Mouse (Mus musculus) C2C12 (cell line): ENCODE measurements around the gene Traf6. TPM values are rescaled to one million over a fixed set of nuclear protein-coding genes. Genes with fewer than 3 reads are reported as not detected.

ENCODE experiments used
- H3K27me3 ChIP-seq: one replicate; pipeline ENCODE4 v1.6.1; 2011; ENCODE audit not compliant: control insufficient read depth, insufficient read depth, insufficient read length
- H3K36me3 ChIP-seq: one replicate; pipeline ENCODE4 v1.6.1; 2011; ENCODE audit not compliant: control insufficient read depth, insufficient read depth
- H3K4me3 ChIP-seq: one replicate; pipeline ENCODE4 v1.5.1; 2011; ENCODE audit warnings: mild to moderate bottlenecking, control low read depth; ENCODE audit not compliant: poor library complexity, insufficient read depth, severe bottlenecking
- H3K79me2 ChIP-seq: one replicate; pipeline ENCODE4 v1.6.1; 2011; ENCODE audit not compliant: control insufficient read depth, insufficient read depth
- H3K79me3 ChIP-seq: one replicate; pipeline ENCODE4 v1.6.1; 2011; ENCODE audit warnings: low read depth, control low read depth
- H3ac ChIP-seq: one replicate; pipeline ENCODE3; 2011; ENCODE audit warnings: low read depth; ENCODE audit not compliant: control insufficient read depth, insufficient read length
- CEBPB ChIP-seq: IDR thresholded peaks from one replicate; pipeline ENCODE4 v1.6.1; 2011; ENCODE audit warnings: low read depth, mild to moderate bottlenecking, control low read depth, moderate library complexity
- CTCF ChIP-seq: IDR thresholded peaks from one replicate; pipeline ENCODE4 v1.5.1; 2011; ENCODE audit not compliant: control insufficient read depth, insufficient read depth, insufficient read length
- FOSL1 ChIP-seq: IDR thresholded peaks from one replicate; pipeline ENCODE4 v1.8.0; 2011; ENCODE audit warnings: mild to moderate bottlenecking, low read length; ENCODE audit not compliant: poor library complexity, insufficient read depth, severe bottlenecking
- MAX ChIP-seq: IDR thresholded peaks from one replicate; pipeline ENCODE4 v1.6.1; 2011; ENCODE audit warnings: mild to moderate bottlenecking, control low read depth
- MYOD1 ChIP-seq: IDR thresholded peaks from one replicate; pipeline ENCODE4 v1.6.1; 2011; ENCODE audit warnings: low read depth; ENCODE audit not compliant: control insufficient read depth, insufficient read length
- MYOG ChIP-seq: IDR thresholded peaks from one replicate; pipeline ENCODE4 v1.6.1; 2011; ENCODE audit not compliant: control insufficient read depth, insufficient read length; ENCODE audit errors: extremely low read depth
- USF1 ChIP-seq: IDR thresholded peaks from one replicate; pipeline ENCODE4 v1.6.1; 2011; ENCODE audit warnings: low read depth, mild to moderate bottlenecking, control low read depth, moderate library complexity
- polyA plus RNA-seq: library from polyadenylated mRNA; unstranded; fragments of >200 nt; fragmentation: generic; extraction: Trizol; gene quantifications from one replicate; pipeline ENCODE4 v1.2.1, GENCODE M21; 2012; ENCODE audit warnings: missing spikeins

Gene Traf6
- polyA plus RNA-seq, 1 experiment = 3.8 TPM

DNA sequence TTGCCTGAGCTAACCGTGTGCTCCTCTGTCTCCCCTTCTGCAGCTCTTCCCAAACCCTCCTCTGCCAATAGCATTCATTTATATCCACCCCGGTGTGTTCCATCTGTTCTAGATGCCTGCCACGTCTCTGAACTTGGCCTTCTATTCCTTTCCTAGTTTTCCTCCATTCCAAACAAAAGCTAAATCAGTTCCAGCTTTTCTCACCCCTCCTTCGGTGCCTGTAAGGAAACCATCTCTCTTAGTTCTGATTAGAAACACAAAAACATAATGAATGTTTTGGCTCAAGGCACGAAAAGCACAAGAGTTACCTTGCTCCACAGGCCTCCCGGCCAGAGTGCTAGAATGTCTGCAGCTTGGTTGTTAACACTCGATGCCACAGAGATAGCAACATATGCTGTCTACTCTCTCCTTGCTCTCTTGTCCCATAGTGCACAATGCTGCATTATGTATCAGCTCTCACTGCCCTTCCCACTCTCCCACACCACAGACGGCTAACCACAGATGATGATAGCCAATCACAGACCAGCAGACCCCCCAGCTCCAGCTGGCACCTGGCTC, 29.0 kb upstream of the Traf6 start, which contains the start of the genes Rag1 and B230118H07Rik:
Gene Rag1 (minus strand): TSS at position 388 of the 558 bp plus-strand sequence.
Gene B230118H07Rik (minus strand): TSS at position 419 of the 558 bp plus-strand sequence.
- Histone ChIP-seq H3K27me3 (peaks cover 12% of the 10 kb centered on the region), H3K4me3 (no peak within 1 kb of the TSS)

GRCm38 (mm10) chr2:101650446-101650845, 27.8 kb upstream of the Traf6 start:
- TF ChIP-seq MYOG = no peak
- no peak for TF ChIP-seq USF1
- TF ChIP-seq MAX = no peak
- TF ChIP-seq CTCF = no peak
- TF ChIP-seq CEBPB = no peak
- Histone ChIP-seq H3K4me3 (no peak overlapping the region), H3K79me2 (no peaks in the 10 kb centered on the region), H3K79me3 (no peaks in the 10 kb centered on the region), H3K36me3 (no peaks in the 10 kb centered on the region), H3ac (no peak overlapping the region), H3K27me3 (peaks cover 20% of the 10 kb centered on the region)

More for the DNA sequence above, 29.0 kb upstream of the Traf6 start, which contains the start of the genes Rag1 and B230118H07Rik:
- Histone ChIP-seq H3K79me3 (no peaks in the 10 kb centered on the region), H3ac (no peak within 1 kb of the TSS), H3K79me2 (no peaks in the 10 kb centered on the region), H3K36me3 (no peaks in the 10 kb centered on the region)
- TF ChIP-seq FOSL1 = no peak
- TF ChIP-seq CTCF = no peak
- TF ChIP-seq MYOG = no peak
- no peak for TF ChIP-seq CEBPB
- no peak for TF ChIP-seq MYOD1
- no peak for TF ChIP-seq MAX
- TF ChIP-seq USF1 = no peak

DNA sequence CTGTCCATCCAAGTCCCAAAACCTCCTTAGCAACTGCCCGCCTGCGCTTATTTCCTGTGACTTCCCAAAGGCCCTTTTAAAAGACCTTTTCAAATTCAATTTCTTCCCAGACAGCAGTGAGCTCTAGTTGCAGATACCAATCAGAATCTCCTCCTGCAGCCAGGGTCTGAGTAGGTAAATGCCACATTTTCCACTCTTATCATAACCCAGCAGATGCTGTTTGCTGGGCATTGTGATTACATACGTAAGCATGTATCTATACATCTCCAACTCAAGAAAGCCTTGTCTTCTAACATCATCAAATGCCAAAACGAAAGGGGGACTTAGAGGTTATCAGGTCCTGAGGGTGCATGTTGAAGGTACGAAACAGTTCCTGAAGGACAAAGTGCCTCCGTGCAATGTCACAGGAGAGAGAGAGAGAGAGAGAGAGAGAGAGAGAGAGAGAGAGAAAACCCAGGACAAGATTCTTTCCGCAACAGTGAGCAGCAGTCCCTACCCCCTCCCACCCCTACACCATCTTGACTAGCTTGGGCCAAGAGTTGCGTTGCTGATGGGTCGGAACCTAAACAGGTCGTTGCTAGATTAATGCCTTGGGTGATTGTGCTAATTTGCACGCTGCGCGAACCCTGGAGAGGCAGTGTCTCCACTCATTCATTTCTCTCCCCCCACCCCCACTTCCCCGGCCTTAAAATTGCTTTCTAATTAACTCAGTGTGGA, 25.9 kb upstream of the Traf6 start:
- Histone ChIP-seq H3K36me3 (no peaks in the 10 kb centered on the region), H3K79me2 (no peaks in the 10 kb centered on the region), H3K4me3 (no peak overlapping the region), H3K79me3 (no peaks in the 10 kb centered on the region), H3ac (no peak overlapping the region), H3K27me3 (peaks cover 23% of the 10 kb centered on the region)
- TF ChIP-seq CTCF = no peak
- TF ChIP-seq MYOD1 = no peak
- no peak for TF ChIP-seq MAX
- TF ChIP-seq MYOG = no peak
- no peak for TF ChIP-seq FOSL1
- no peak for TF ChIP-seq USF1
- no peak for TF ChIP-seq CEBPB

DNA sequence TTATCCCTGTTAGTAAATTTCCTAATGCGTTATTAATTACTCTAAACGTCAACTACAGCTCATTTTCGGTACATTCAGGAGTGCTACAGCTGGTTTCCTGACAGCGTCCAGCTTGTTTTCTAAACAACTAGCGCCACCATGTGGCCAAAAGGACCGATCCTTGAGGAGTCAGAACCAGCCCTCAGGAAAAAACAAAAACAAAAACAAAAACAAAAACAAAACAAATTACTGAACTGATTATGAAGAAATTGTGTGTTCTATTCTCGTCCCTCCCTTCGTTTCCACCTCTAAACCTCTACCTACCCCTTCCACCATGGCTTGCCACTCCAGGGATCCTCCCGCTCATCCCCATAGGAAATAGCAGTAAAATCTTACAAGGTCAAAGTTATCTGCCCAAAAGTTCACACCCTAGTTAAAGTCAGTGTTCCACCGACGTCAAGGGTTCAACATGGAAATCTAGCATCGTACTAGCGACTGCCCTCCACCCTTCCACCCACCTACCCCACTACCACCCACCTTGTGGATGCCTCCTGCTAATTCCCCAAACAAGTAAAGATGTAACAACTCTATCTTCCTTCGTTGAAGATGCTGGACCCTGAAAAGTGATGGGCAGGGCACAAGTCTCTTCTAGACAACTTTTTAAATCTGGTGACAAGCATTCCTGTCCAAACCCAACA, 25.2 kb upstream of the Traf6 start:
- H3ac ChIP-seq = no peak overlapping the region
- H3K79me3 ChIP-seq = no peaks in the 10 kb centered on the region
- no peaks in the 10 kb centered on the region for H3K36me3 ChIP-seq
- TF ChIP-seq CTCF (no peak), MYOG (no peak), MAX (no peak), USF1 (no peak), CEBPB (no peak)
- H3K4me3 ChIP-seq = no peak overlapping the region
- no peaks in the 10 kb centered on the region for H3K79me2 ChIP-seq
- peaks cover 26% of the 10 kb centered on the region for H3K27me3 ChIP-seq

- no peaks in the 10 kb centered on the region for H3K79me2 ChIP-seq
- H3K4me3 ChIP-seq = no peak overlapping the region
- no peak overlapping the region for H3ac ChIP-seq
- H3K36me3 ChIP-seq = no peaks in the 10 kb centered on the region
- no peak for TF ChIP-seq FOSL1
- no peak for TF ChIP-seq MYOD1
- TF ChIP-seq CEBPB = no peak
- TF ChIP-seq MAX = no peak
- TF ChIP-seq MYOG = no peak
- TF ChIP-seq CTCF = no peak
- TF ChIP-seq USF1 = no peak
- no peaks in the 10 kb centered on the region for H3K79me3 ChIP-seq
- peaks cover 20% of the 10 kb centered on the region for H3K27me3 ChIP-seq
These were observed 17.7 kb upstream of the Traf6 start for GRCm38 (mm10) chr2:101660536-101660935.
